Mouse (Mus musculus) intestine, embryonic 14.5 days (tissue): ENCODE results near the gene Asxl1. TPM values are rescaled to one million over a fixed set of nuclear protein-coding genes. Genes with fewer than 3 reads are reported as not detected.

Experiments
- ATAC-seq: fragments of 200-750 bp; cut with Nextera tagmentation; replicated peaks from 2 replicates; pipeline ENCODE4 v1.8.0; 2017; ENCODE audit warnings: low read depth, moderate number of reproducible peaks, moderate TSS enrichment, moderate library complexity; ENCODE audit not compliant: low FRiP score, low TSS enrichment
- DNase-seq: peaks from one replicate; pipeline ENCODE4 v3.0.0-alpha.2; 2018; ENCODE audit warnings: low spot score
- H3K27ac ChIP-seq: fragments of 300-500 bp; sonication (generic); 2 replicates; pipeline ENCODE4 v1.5.1; 2014; ENCODE audit warnings: low read depth, mild to moderate bottlenecking, control low read depth
- H3K27me3 ChIP-seq: fragments of 300-500 bp; sonication (generic); replicated peaks from 2 replicates; pipeline ENCODE4 v1.6.1; 2014; ENCODE audit warnings: low read length, control low read depth; ENCODE audit not compliant: control insufficient read depth, insufficient read depth
- H3K36me3 ChIP-seq: fragments of 300-500 bp; sonication (generic); 2 replicates; pipeline ENCODE4 v1.6.1; 2014; ENCODE audit warnings: low read length, control low read depth; ENCODE audit not compliant: control insufficient read depth, insufficient read depth
- H3K4me1 ChIP-seq: fragments of 300-500 bp; sonication (generic); replicated peaks from 2 replicates; pipeline ENCODE4 v1.6.1; 2014; ENCODE audit warnings: low read length, control low read depth, mixed read lengths; ENCODE audit not compliant: control insufficient read depth, insufficient read depth
- H3K4me2 ChIP-seq: fragments of 300-500 bp; sonication (generic); 2 replicates; pipeline ENCODE4 v1.6.1; 2014; ENCODE audit warnings: low read length
- H3K4me3 ChIP-seq: fragments of 300-500 bp; sonication (generic); 2 replicates; pipeline ENCODE4 v1.5.1; 2014; ENCODE audit warnings: low read depth, low read length, control low read depth, mixed read lengths
- H3K9ac ChIP-seq: fragments of 300-500 bp; sonication (generic); 2 replicates; pipeline ENCODE4 v1.6.1; 2014; ENCODE audit warnings: mild to moderate bottlenecking, low read length
- H3K9me3 ChIP-seq: fragments of 300-500 bp; sonication (generic); 2 replicates; pipeline ENCODE4 v1.6.1; 2016; ENCODE audit warnings: low read length, control low read depth; ENCODE audit not compliant: control insufficient read depth
- WGBS: fragments of 180-500 bp; shearing (Covaris S2); extraction: QIAGEN DNeasy Blood & Tissue Kit; methylation state at CpG from one replicate; pipeline ENCODE4 v1.1.7; 2014; 5-methylcytosine and 5-hydroxymethylcytosine counted together
- polyA plus RNA-seq: library from polyadenylated mRNA; unstranded; fragments of >200 nt; fragmentation: Nextera tagmentation; extraction: Ambion mirVana; gene quantifications from 2 replicates; pipeline ENCODE4 v1.2.1, GENCODE M21; 2014

Gene Asxl1
- polyA plus RNA-seq, 1 experiment from 2014 or later = 15.6 TPM

GRCm38 (mm10) chr2:153436641-153437305 is 91.1 kb downstream of the Asxl1 start:
- Histone ChIP-seq H3K27me3 (no peaks in the 10 kb centered on the region), H3K36me3 (peaks cover 23% of the 10 kb centered on the region), H3K9ac (no peak overlapping the region), H3K4me1 (peaks cover 88% of the 10 kb centered on the region), H3K4me3 (no peak overlapping the region), H3K27ac (peak overlapping the region; percentile 81), H3K9me3 (no peaks in the 10 kb centered on the region), H3K4me2 (peak overlapping the region; percentile 32)
- DNase-seq (no peak), ATAC-seq (0 out of 2 replicates have a peak, but pooled peaks have one; percentile 7)
- WGBS = 11% methylated on average over 6 of the region's 6 CpGs

GRCm38 (mm10) chr2:153437306-153437659 is 91.7 kb downstream of the Asxl1 start:
- H3K9ac ChIP-seq = no peak overlapping the region
- no peak overlapping the region for H3K4me3 ChIP-seq
- DNase-seq (no peak), ATAC-seq (0 out of 2 replicates have a peak, but pooled peaks have one; percentile 4)
- H3K9me3 ChIP-seq = no peaks in the 10 kb centered on the region
- H3K4me1 ChIP-seq = peaks cover 88% of the 10 kb centered on the region
- 15% methylated on average over 2 of the region's 2 CpGs for WGBS
- no peaks in the 10 kb centered on the region for H3K27me3 ChIP-seq
- peak overlapping the region; percentile 81 for H3K27ac ChIP-seq
- peak overlapping the region; percentile 32 for H3K4me2 ChIP-seq
- peaks cover 18% of the 10 kb centered on the region for H3K36me3 ChIP-seq

- Histone ChIP-seq H3K4me1 (peaks cover 60% of the 10 kb centered on the region), H3K9me3 (no peaks in the 10 kb centered on the region), H3K27ac (peak overlapping the region; percentile 36; the same call in 1 of the 2 replicates), H3K4me3 (no peak overlapping the region), H3K36me3 (no peaks in the 10 kb centered on the region; the same call in 1 of the 2 replicates), H3K4me2 (peak overlapping the region; percentile 100), H3K27me3 (no peaks in the 10 kb centered on the region), H3K9ac (no peak overlapping the region)
- 36% methylated on average over 2 of the region's 2 CpGs for WGBS
- ATAC-seq = no peak
- DNase-seq = no peak
Measured at GRCm38 (mm10) chr2:153440755-153441154, 95.1 kb downstream of the Asxl1 start.

- Histone ChIP-seq H3K27me3 (no peaks in the 10 kb centered on the region), H3K4me3 (peak overlapping the region; percentile 50; the same call in 1 of the 2 replicates), H3K9ac (no peak overlapping the region), H3K9me3 (no peaks in the 10 kb centered on the region), H3K27ac (peak overlapping the region; percentile 36), H3K4me1 (peaks cover 55% of the 10 kb centered on the region), H3K36me3 (no peaks in the 10 kb centered on the region; the same call in 1 of the 2 replicates), H3K4me2 (peak overlapping the region; percentile 100)
- DNase-seq (no peak), ATAC-seq (no peak)
- WGBS = 10% methylated on average over 3 of the region's 3 CpGs
Measured at GRCm38 (mm10) chr2:153441228-153441627, 95.6 kb downstream of the Asxl1 start.

- Histone ChIP-seq H3K4me2 (peak overlapping the region; percentile 100), H3K27ac (peak overlapping the region; percentile 96; the same call in 1 of the 2 replicates), H3K27me3 (no peaks in the 10 kb centered on the region), H3K9me3 (no peaks in the 10 kb centered on the region), H3K4me3 (peak overlapping the region; percentile 50), H3K4me1 (peaks cover 47% of the 10 kb centered on the region), H3K9ac (peak overlapping the region; percentile 81), H3K36me3 (no peaks in the 10 kb centered on the region; the same call in 1 of the 2 replicates)
- 7% methylated on average over 5 of the region's 5 CpGs for WGBS
- DNase-seq (no peak), ATAC-seq (no peak)
Measured at GRCm38 (mm10) chr2:153442720-153443119, 97.1 kb downstream of the Asxl1 start.

- H3K27ac ChIP-seq = peak overlapping the region; percentile 96
- peak overlapping the region; percentile 50 for H3K4me3 ChIP-seq
- DNase-seq (peak; percentile 78), ATAC-seq (peak; percentile 60)
- no peaks in the 10 kb centered on the region for H3K9me3 ChIP-seq
- peak overlapping the region; percentile 100 for H3K4me2 ChIP-seq
- under 1% methylated on average over 59 of the region's 59 CpGs for WGBS
- peak overlapping the region; percentile 81 for H3K9ac ChIP-seq
- H3K36me3 ChIP-seq = no peaks in the 10 kb centered on the region
- H3K4me1 ChIP-seq = peaks cover 41% of the 10 kb centered on the region
- H3K27me3 ChIP-seq = no peaks in the 10 kb centered on the region
Measured at GRCm38 (mm10) chr2:153443434-153444240, 98.0 kb downstream of the Asxl1 start.

GRCm38 (mm10) chr2:153444254-153445136 is 98.9 kb downstream of the Asxl1 start:
- DNase-seq (peak; percentile 89), ATAC-seq (peak; percentile 63)
- H3K27me3 ChIP-seq = no peaks in the 10 kb centered on the region
- peak overlapping the region; percentile 96 for H3K27ac ChIP-seq
- no peaks in the 10 kb centered on the region for H3K36me3 ChIP-seq
- under 1% methylated on average over 47 of the region's 64 CpGs for WGBS
- no peaks in the 10 kb centered on the region for H3K9me3 ChIP-seq
- peaks cover 37% of the 10 kb centered on the region for H3K4me1 ChIP-seq
- H3K4me2 ChIP-seq = peak overlapping the region; percentile 100
- H3K4me3 ChIP-seq = peak overlapping the region; percentile 50
- peak overlapping the region; percentile 81 for H3K9ac ChIP-seq
